Comparison of ENCODE assay signal across 14 mouse cellular contexts in the genomic region with DNA sequence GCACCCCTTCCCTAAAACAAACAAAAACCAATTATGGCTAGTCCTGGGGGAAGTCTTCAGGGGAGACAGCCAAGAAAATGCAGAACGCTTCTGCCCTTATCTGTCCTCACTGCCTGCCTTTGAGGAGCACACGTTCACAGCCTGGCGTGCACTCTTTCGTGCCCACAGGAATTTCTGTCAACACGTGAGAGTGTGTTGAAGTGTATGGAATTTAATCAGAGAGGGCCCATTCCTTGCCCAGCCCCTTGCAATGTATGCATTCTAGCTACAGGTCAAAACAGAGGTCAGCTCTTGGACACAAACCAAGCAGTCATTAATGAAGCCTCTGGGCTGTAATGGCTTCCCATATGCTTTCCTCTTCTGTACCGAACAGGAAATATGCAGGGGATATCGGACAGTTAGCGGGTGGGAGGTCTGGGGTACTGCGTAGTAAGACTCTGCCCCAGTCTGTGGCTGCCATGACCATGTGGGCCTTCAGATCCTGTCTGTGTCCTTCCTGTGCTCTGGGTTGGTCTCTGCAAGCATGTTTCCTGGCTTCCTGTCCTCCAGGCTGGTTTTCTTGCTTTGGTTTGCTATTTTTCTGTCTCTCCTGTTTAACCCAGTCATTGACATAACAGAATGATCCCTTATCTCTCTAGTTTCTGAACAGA.
DNase-seq lines count a peak whose midpoint lies in the region; ATAC-seq and TF ChIP-seq lines count a peak whose summit lies in the region.
"Had no signal": no experiment of that assay in that cellular context is flagged by ENCODE, and none has a peak within 500 bp of the region (broad histone marks: within the 10 kb centered on the region; RNA-seq: fewer than 3 reads in every experiment).

No protein-coding gene starts in this region.

- peak overlapping the region; percentile 60 for H3K27ac ChIP-seq in heart, embryonic 11.5 days (ENCODE audit: low read depth, low read length)
- peak overlapping the region; percentile 91 for H3K27ac ChIP-seq in lung, embryonic 16.5 days (ENCODE audit: low read length)
- H3K27ac ChIP-seq in limb, embryonic 14.5 days (replicated peaks; ENCODE audit: low read depth, low read length): no peak overlapping the region
- no peak overlapping the region for H3K27ac ChIP-seq in intestine, postnatal 0 days (ENCODE audit: low read depth, low read length)
- H3K27ac ChIP-seq: intestine, embryonic 15.5 days had no signal

- no peak for DNase-seq in heart, postnatal 4 days
- no peak for DNase-seq in lung, postnatal 25 days (ENCODE audit: low spot score)
- DNase-seq in limb, embryonic 14.5 days (ENCODE audit: low spot score): peak; percentile 15
- no peak for DNase-seq in cerebellum, adult 18-20 months
- DNase-seq: adrenal gland, adult 8-10 months; cerebellum, adult 11 months had no signal

- H3K9ac ChIP-seq in heart, embryonic 11.5 days (ENCODE audit: low read depth, low read length): no peak overlapping the region; the same call in 1 of the 2 replicates
- no peak overlapping the region for H3K9ac ChIP-seq in lung, embryonic 16.5 days (ENCODE audit: low read length)
- no peak overlapping the region for H3K9ac ChIP-seq in limb, embryonic 14.5 days (ENCODE audit: low read depth, low read length, severe bottlenecking)
- no peak overlapping the region for H3K9ac ChIP-seq in intestine, postnatal 0 days (ENCODE audit: low read depth, low read length)
- H3K9ac ChIP-seq: intestine, embryonic 15.5 days; limb, embryonic 12.5 days had no signal

- peaks cover 38% of the 10 kb centered on the region for H3K4me1 ChIP-seq in heart, embryonic 11.5 days (ENCODE audit: control insufficient read depth, insufficient read depth, low read length)
- H3K4me1 ChIP-seq in lung, embryonic 16.5 days (replicated peaks; ENCODE audit: control insufficient read depth, insufficient read depth, low read length): peaks cover 34% of the 10 kb centered on the region
- peaks cover 19% of the 10 kb centered on the region for H3K4me1 ChIP-seq in limb, embryonic 14.5 days (ENCODE audit: control insufficient read depth, insufficient read depth, low read length)
- H3K4me1 ChIP-seq in intestine, postnatal 0 days (replicated peaks; ENCODE audit: control insufficient read depth, insufficient read depth, low read length): no peaks in the 10 kb centered on the region

- no peak for TF ChIP-seq POLR2A in limb, embryonic 14.5 days (IDR thresholded peaks at IDR 0.05; ENCODE audit: borderline replicate concordance, extremely low read depth, insufficient read depth, insufficient read length)

- H3K36me3 ChIP-seq in heart, embryonic 11.5 days (ENCODE audit: control insufficient read depth, insufficient read depth, low read length): no peaks in the 10 kb centered on the region
- H3K36me3 ChIP-seq in lung, embryonic 16.5 days (ENCODE audit: control insufficient read depth, insufficient read depth, low read length): no peaks in the 10 kb centered on the region
- H3K36me3 ChIP-seq in limb, embryonic 14.5 days (ENCODE audit: control insufficient read depth, insufficient read depth, low read length): no peaks in the 10 kb centered on the region
- H3K36me3 ChIP-seq in intestine, postnatal 0 days (ENCODE audit: control insufficient read depth, insufficient read depth): no peaks in the 10 kb centered on the region
- H3K36me3 ChIP-seq: intestine, embryonic 15.5 days; limb, embryonic 12.5 days had no signal

- H3K27me3 ChIP-seq in heart, embryonic 11.5 days (ENCODE audit: control insufficient read depth, insufficient read depth, low read length): no peaks in the 10 kb centered on the region
- no peaks in the 10 kb centered on the region for H3K27me3 ChIP-seq in lung, embryonic 16.5 days (ENCODE audit: control insufficient read depth, insufficient read depth, low read depth, low read length)
- no peaks in the 10 kb centered on the region for H3K27me3 ChIP-seq in limb, embryonic 14.5 days (ENCODE audit: control insufficient read depth, insufficient read depth, low read length)
- no peaks in the 10 kb centered on the region for H3K27me3 ChIP-seq in intestine, postnatal 0 days (replicated peaks; ENCODE audit: control insufficient read depth, insufficient read depth, low read length)
- H3K27me3 ChIP-seq: intestine, embryonic 15.5 days; limb, embryonic 12.5 days; Patski had no signal

- ATAC-seq in heart, embryonic 11.5 days (replicated peaks; ENCODE audit: insufficient number of reproducible peaks, low FRiP score, low TSS enrichment): peak; percentile 55
- peak; percentile 91 for ATAC-seq in lung, embryonic 16.5 days (ENCODE audit: low read depth)
- peak; percentile 24 for ATAC-seq in CD4-positive, CD25-positive, alpha-beta regulatory T cell, adult 4 months
- ATAC-seq in limb, embryonic 14.5 days (ENCODE audit: low FRiP score, low read depth): no peak
- ATAC-seq in intestine, postnatal 0 days: no peak
- ATAC-seq: forebrain, embryonic 14.5 days; intestine, embryonic 15.5 days; Patski had no signal

- 24% methylated on average over 9 of the region's 9 CpGs for WGBS in heart, embryonic 11.5 days (ENCODE audit: insufficient replicate concordance)
- WGBS in lung, embryonic 16.5 days: 11% methylated on average over 9 of the region's 9 CpGs
- 40% methylated on average over 9 of the region's 9 CpGs for WGBS in limb, embryonic 14.5 days
- 48% methylated on average over 9 of the region's 9 CpGs for WGBS in intestine, postnatal 0 days

- no peak overlapping the region for H3K4me3 ChIP-seq in heart, embryonic 11.5 days (ENCODE audit: low read depth, low read length)
- no peak overlapping the region for H3K4me3 ChIP-seq in lung, embryonic 16.5 days (ENCODE audit: low read length)
- H3K4me3 ChIP-seq in limb, embryonic 14.5 days (replicated peaks; ENCODE audit: low read length): no peak overlapping the region
- H3K4me3 ChIP-seq in intestine, postnatal 0 days (ENCODE audit: low read depth, low read length): no peak overlapping the region
- H3K4me3 ChIP-seq: intestine, embryonic 15.5 days; limb, embryonic 12.5 days had no signal

- no peak overlapping the region for H3K4me2 ChIP-seq in heart, embryonic 11.5 days
- no peak overlapping the region; the same call in 1 of the 2 replicates for H3K4me2 ChIP-seq in lung, embryonic 16.5 days (ENCODE audit: low read depth, low read length)
- no peak overlapping the region for H3K4me2 ChIP-seq in limb, embryonic 14.5 days (replicated peaks; ENCODE audit: low read depth, low read length, severe bottlenecking)
- H3K4me2 ChIP-seq in intestine, postnatal 0 days (replicated peaks; ENCODE audit: low read depth): no peak overlapping the region
- H3K4me2 ChIP-seq: intestine, embryonic 15.5 days; limb, embryonic 12.5 days had no signal

- TF ChIP-seq CTCF in intestine, postnatal 0 days (IDR thresholded peaks at IDR 0.05; ENCODE audit: low read depth): no peak

- H3K9me3 ChIP-seq in heart, embryonic 11.5 days (replicated peaks; ENCODE audit: control insufficient read depth, low read length): no peaks in the 10 kb centered on the region
- no peaks in the 10 kb centered on the region for H3K9me3 ChIP-seq in lung, embryonic 16.5 days (ENCODE audit: control insufficient read depth, low read length)
- H3K9me3 ChIP-seq in limb, embryonic 14.5 days (ENCODE audit: control insufficient read depth, low read length): no peaks in the 10 kb centered on the region
- no peaks in the 10 kb centered on the region for H3K9me3 ChIP-seq in intestine, postnatal 0 days (ENCODE audit: control insufficient read depth)
- H3K9me3 ChIP-seq: intestine, embryonic 15.5 days; limb, embryonic 12.5 days had no signal

Comparison
In these comparisons a context has a peak if more than half of its experiments do, and no peak if none do; other contexts are left out.
1. ATAC-seq: peak in heart, embryonic 11.5 days (single experiment), lung, embryonic 16.5 days (single experiment) and CD4-positive, CD25-positive, alpha-beta regulatory T cell, adult 4 months (single experiment); none in limb, embryonic 14.5 days (single experiment) and intestine, postnatal 0 days (single experiment).
2. H3K27ac ChIP-seq: peak in heart, embryonic 11.5 days (single experiment) and lung, embryonic 16.5 days (single experiment); none in limb, embryonic 14.5 days (single experiment) and intestine, postnatal 0 days (single experiment).